Mouse (Mus musculus): Measurements from ENCODE around the gene Hnrnph1.

Gene Hnrnph1

DNA sequence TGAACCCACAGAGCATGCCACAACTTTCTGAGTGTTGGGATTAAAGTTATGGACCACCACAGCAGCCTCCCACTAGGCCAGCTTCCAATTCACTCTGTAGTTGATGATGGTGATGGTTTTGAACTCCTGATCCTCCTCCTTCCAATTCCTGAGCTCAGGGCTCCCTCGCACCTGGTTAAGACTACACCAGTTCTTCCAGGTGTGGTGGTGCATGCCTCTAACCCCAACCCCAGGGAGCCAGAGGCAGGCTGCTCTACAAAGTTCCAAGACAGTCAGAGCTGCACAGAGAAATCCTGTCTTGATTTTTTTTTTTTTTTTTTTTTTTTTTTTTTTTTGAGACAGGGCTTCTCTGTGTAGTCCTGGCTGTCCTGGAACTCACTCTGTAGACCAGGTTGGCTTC is 3.2 kb upstream of the Hnrnph1 start:
- DNase-seq: no peak

DNA sequence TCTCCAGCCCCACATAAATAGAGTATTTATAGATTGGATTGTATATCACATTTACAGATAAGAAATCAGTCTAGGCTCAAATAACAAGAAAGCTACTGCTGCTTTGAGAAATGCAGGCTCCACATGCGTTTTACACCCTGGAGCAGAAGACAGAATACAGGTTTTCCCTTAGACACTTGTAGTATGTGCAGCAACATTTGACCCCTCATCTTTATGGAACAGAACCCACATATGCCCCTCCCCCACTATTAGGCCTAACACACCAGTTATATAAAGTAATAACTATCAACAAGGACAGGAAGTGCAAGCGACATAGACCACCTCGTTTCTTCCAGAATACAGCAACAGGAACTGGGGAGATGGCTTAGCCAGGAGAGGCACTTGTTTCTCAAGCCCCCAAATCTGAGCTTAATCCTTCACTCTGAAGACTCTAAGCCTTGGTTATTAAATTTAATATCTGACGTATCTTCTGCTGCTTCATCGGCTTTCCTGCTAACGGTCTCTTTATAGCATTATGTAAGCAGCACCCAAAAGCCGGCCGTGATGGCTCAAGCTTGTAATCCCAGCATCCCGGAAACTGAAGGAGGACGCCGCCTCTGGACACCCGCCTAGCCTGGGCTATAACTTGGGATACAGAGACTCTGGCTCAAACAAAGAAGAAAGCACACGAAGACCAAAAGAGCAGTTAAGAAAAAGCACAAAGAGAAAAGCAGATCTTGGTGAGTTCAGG is 2.3 kb upstream of the Hnrnph1 start:
- DNase-seq: peak; percentile 52

DNA sequence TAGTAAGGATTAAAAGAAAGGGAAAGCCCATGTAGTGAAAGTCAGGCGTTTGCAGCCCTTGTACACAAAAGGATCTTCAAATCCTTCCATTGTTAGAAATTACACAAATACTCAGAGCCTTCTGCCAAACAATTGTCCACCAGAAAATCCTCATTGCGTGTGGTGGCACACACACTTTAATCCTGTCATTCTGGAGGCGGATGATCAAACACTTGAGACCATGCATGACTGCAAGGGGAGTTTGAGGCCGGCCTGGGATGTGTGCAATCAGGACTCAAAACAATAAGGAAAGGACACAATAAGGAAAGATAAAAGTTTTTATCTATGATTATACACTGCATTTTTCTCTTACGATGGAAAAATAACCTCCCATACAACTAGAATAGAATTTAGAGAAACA is 1.4 kb upstream of the Hnrnph1 start:
- no peak for DNase-seq

DNA sequence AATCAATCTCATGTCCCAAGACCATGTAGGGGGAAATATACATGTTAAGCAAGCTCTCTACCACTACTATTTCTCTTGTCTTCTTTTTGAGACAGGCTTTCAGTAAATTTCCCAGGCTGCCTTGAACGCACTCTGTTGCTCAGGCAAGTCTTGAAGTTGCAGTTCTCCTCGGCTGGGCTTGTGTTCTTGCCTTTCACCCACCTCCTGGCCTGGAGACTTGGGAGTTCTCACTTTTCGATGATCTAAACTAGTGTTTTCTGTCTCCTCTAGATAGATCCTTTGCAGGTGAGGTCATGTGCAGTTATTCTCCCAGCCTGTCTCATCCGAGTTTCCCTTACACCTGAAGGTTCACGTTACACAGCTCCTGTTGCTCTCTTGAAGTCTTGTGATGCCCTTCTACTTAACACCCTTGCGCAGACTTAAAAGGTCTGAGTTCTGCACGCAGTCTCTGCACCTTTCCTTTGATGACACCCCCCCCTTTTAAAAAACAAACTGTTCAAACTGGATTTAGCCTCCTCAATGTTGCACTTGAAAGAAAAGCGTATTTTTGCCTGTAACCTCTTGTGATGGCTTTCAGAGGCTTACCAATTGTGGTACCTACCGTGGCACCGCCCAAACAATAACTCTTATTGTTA is 517 bp upstream of the Hnrnph1 start:
- no peak for DNase-seq

DNA sequence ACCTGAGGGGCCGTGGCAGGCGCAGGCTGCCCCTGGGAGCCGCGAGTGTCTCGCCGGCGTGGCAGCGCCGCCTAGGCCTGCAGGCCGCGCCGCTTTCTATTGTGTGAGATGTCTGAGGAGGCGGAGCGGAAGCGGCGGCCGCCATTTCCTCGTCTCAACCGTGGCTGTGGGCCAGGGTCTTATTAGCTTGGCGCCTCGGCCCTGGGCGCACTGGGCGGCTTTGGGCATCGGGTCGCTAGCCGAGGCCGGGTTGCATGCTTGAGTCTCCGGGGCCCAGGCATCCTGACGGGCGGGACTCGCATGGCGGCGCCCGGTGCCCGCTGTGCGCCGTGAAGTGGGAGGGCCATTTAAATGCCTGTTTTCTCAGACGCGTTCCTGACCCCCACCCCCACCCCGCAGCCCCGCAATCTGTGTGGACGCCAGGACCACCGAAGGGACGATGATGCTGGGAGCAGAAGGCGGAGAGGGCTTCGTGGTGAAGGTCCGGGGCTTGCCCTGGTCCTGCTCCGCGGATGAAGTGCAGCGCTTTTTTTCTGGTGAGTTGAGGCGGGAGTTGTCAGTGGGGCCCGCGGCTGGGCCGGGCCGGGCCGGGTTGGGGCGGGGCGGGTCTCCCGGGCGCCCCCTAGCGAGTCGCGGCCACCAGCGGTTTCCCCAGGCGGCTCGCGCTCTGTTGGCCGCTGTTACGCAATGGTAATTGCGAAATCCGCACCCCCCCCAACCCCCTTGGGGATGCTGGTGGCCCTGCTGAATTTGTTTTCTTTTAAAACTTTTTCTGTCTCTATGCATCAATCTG is 1.3 kb downstream of the Hnrnph1 start:
- peak; percentile 83 for DNase-seq

DNA sequence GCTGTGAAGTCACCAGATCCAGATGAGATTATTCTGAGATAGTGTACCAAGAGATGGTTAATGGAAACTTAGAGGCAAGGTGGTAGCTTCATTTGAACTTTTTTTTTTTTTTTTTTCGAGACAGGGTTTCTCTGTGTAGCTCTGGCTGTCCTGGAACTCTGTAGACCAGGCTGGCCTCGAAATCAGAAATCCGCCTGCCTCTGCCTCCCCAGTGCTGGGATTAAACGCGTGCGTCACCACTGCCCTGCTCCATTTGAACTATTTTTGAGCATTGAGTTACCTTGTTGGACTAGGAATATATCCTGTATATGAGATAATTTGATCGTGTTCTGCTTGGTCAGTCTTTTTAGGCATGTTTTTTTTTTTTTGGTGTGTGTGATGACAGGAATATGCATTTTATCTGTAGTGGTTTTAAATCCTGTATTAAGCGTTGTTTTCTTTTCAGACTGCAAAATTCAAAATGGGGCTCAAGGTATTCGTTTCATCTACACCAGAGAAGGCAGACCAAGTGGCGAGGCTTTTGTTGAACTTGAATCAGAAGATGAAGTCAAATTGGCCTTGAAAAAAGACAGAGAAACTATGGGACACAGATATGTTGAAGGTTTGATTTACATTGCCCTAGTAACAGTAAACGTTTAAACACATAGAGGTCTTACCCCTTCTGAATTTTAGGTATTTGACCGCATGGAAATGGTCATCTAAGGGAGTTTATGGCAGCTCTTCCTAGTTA is 2.4 kb downstream of the Hnrnph1 start:
- DNase-seq: no peak

DNA sequence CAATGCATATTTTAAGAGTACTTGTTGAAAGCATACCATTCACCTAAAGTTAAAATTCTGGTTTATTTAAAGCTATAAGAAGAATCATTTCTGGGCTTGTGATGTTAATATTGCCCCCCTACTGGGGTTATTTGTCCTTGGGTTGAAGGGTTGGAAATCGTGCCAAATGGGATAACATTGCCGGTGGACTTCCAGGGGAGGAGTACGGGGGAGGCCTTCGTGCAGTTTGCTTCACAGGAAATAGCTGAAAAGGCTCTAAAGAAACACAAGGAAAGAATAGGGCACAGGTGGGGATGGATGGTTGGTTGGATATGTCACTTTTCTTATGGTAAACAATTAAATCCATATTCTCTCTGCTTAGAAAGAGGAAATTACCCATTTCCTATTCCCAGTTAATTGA is 4.5 kb downstream of the Hnrnph1 start:
- no peak for DNase-seq

DNA sequence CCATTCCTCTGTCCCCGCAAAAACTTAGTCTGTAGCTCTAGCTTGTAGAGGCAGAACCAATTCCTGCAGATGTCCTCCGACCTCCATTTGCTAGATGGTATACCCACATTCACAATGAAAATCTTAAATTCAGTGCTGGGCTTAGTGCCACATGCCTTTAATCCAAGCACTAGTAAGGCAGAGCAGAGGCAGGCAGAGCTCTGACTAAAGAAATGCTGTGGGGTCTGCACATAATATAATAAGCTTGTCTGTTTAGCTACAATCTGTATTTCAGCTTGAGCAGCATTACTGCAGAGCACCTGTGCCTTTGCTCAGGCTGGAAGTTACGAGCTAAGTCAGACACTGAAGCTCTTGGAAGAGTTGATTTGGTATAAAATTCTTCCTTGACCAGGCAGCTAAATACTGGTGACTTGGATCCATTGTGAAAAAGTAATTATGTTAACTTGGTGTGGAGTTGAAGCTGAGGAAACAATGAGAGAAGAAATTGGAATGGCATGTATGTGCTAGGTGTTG is 10.4 kb downstream of the Hnrnph1 start:
- DNase-seq: no peak

DNA sequence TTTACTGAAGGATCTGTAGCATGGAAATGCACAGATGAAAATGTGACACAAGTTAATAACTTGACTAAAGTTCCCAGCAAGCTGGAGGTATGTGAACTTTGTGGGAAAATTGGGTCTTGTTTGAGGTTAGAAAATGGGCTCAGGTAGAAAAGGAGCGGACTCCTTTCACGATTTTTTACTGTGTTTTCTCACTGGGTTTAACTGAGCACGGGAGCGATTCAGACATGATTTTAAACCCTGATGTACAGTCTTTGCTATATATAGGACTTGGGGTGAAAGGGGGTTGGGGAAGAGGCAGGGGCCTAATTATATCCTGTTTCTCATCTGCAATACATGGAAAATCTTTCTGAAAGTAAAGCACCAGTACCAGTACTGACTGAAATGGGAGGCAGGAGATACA is 10.9 kb downstream of the Hnrnph1 start:
- no peak for DNase-seq

DNA sequence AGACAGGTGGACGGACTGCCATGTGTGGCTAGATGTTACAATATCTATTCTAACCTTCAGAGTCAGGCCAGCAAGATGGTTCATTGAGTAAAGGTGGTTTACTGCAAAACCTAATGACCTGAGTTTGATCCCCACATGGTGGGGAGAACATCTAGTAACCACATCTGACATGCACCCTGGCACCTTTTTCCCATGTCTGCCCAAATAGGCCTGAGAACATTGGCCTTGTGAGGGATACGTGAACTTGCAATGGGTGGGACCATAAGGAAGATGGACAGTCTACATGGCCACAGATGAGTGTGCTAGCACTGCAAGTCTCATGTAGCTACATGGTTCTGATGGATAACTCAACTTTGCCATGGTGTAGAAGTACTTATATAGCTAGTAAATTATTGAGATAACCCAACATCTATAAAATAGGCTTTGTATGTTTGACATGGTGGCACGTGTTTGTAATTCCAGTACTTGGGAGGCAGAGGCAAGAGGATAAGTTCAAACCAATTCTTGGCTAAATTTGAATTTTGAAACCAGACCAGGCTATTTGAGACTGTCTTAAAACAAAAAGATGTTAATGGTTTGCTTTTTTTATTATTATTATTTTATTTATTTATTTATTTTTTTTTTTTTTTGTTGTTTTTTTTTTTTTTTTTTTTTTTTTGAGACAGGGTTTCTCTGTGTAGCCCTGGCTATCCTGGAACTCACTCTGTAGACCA is 11.6 kb downstream of the Hnrnph1 start:
- peak; percentile 28 for DNase-seq

DNA sequence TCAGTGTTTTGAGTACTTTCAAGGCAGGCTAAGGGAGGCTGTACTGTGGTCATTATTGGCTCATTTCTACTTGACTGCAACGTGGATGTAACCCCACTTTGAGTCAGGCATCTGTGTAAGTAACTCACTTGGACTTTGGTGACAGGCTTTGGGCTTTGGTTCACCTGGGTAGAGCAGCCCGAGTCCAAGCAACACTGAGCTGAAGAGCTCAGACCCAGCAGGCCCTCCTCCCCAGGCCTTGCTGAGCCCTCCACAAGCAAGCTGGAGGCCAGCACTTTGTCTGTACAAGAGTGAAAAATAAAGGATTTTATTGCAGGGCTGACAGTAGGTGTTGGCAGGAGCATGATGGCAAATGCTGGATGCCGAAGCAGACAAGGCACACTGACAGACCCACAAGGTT is 12.2 kb downstream of the Hnrnph1 start:
- no peak for DNase-seq

DNA sequence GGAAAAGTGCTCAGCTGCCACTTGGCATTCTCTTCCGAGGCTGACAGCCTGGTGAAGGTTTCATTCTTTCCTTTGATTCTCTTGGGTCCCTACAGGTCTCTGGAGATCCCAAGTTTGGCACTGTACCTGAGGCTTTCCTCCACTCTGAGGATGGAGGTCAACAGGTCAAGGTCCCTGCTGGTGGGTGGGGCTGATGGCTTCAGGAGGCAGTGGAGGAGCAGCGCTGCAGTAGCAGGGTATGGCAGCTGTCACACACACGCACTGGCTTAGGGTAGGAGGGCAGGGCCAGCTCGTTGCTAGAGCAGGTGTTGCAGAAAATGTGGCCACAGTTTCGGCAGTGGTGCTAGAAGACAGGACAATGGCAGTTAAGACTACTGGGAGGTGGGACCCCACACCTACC is 12.8 kb downstream of the Hnrnph1 start:
- no peak for DNase-seq

DNA sequence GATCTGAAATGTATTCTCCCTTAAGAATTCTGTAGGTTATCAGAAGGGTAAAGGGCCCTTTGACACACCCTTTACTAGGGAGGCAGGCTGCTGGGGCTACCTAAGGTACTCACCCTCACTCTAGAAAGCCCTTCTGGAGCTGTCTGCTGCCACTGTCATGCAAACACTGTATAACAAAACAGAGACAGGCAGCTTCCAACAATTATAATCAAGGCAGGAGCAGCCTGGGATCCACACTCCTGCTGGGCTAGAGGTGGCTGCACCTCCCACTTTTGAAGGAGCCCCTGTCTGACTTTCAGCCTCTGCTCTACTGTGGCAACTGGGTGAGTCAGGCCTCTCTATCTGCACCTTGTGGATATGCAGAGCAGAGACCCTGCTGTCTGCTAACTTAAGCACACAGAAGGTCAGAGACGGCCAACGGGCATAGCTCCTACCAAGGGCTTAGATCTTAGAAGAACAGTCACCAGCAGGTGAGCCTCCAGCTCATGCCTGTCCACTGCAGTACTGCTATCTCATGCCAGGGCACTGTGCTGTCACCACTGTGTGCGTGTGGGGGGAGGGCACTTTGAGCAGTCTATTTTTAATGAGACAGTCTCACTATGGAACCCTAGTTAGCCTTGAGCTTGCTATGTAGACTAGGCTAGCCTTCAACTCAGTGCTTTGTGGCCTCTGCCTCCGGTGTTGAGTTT is 14.6 kb downstream of the Hnrnph1 start:
- DNase-seq: no peak

DNA sequence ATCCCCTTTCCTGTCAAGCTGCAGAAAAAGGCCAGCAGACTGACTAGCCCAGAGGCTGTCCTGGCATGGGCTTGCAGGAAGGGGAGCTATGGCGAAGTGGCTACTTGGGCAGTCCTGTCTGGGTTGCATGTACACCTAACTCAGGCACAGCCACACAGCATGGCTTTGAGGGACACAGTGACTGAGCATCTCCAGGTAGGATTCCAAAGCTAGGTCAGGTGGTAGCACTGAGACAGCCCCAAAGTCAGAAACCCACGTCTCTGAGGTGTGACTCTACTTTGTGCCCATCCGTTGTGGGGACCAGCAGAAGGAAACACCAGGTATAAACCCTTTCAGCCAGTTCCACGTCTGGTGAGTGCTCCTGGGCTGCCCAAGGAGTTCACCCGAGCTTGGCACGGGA is 16.5 kb downstream of the Hnrnph1 start:
- no peak for DNase-seq

DNA sequence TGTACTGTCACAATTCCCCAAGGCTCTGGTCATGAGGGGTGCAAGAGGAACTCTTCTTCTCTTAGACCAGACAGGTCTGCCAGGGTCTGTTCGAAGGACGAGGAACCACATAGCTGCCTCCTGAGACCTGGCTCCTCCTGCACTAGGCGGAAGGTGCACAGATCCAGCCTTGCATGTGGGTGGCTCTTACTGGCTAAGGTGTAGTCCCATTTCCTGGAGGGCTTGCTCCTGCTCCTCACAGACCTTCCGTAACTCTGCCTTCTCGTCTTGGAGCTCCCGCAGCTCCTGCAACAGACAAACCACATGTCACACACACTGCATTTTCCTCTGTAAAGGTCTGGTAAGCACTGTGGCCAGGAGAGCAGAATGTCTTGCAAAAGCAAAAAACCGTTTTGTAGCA is 17.9 kb downstream of the Hnrnph1 start:
- no peak for DNase-seq

DNA sequence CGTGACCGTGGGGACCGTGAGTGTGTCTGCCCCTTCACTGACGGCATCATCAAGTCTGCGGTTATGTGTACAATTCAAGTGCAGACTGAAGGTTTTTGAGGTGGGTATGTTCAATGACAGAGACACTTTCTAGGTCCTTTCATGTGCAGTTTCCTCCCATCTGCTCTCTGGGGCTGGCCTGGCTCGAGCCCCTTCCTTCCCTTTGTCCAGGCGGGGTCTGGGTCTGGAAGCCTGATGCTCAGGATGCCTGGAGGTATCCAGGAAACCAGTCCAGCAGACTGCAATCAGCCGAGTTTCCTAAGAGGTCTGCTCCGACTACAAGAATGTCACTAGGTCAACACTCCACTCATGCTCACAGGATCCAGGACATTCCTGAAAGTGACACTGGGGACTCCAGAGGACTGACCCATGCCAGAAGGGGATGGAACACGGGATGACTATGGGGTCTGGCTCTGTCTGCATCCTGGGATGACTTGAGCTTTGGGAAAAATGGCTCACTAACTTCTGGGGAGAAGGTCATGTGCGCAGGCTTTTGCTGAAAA is 20.0 kb downstream of the Hnrnph1 start:
- DNase-seq: no peak

DNA sequence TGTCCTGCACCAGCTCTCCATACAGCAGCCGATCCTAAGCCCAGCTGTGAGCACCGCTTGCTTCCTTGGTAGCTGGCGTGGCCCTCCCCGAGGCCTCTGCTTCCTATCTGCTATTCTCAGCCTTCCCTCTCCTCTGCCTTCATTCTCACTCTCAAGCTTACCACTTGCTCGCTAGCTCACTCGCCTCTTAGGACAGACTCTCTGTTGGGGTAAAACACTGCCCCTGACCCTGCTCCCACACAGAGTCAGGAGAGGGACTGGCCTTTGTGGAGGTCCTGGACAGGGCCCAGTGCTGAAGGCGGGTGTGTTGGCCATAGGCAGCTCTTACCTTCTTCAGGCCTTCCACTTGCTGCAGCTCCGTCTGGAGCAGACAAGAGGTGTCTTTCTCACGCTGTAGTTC is 20.5 kb downstream of the Hnrnph1 start:
- no peak for DNase-seq

DNA sequence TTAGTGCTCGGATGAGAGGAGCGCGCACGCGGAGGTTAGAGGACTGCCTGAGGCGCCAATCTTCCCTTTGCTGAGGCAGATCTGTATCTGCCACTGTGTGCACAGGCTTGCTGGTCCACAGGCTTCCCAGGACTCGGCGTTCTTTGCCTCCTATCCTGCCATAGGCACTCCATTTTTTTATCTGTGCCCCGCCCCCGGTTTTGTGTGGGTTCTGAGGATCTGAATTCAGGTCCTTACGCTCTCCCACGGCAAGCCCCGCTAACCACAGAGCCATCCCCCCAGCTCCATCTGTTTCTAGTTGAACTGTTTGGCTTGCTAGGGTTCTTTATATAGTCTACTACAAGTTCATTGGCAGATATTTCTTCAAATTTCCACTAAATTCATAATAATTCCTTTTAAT is 22.0 kb downstream of the Hnrnph1 start:
- DNase-seq: no peak

DNA sequence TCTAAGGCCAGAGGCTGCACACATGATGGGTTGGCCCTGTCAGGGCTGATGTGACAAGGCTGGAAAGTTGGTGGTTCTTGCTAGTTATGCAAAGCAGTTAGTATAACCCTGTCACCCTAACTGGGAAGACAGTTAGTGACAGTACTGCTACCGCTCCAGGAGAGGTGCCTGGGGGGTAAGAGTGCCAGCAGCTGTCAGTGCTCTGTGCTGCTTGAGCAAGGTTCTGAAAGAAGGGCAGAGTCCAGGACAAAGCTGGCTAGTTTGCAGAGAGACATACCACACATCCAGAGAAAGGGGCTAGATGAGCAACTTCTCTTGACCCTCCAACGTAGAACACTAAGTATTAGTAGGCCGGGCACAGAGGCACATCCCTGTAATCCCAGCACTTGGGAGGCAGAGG is 25.7 kb downstream of the Hnrnph1 start:
- no peak for DNase-seq

DNA sequence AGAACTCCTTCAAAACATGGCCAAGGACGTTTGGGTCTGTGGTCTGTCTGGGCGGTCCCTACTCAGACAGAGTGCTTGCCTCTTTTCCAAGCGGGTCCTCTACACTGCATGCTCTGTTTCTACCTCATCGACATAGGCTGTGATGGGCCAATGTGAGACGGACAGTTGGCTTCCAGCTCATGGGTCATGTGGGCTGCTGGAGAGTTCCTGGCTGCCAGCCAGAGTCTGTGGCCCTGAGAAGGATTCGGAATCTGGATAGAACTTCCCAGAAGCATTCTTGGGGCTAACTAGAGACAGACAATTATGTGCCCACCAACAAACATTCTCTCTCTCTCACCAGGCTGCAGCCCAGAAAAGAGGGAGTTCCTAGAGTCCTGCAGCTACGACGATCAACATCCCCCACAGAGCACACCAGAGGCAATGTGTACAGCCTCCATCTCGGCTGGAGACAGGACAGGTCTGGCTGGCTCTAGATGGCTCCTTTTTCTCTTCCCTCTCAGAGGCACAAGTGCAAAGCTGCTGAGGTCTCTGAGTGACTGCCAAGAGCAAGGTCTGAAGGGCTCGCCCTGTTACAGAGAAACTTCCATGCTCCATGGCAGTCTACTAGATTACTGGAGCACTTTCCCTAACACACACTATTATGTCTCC is 26.7 kb downstream of the Hnrnph1 start:
- DNase-seq: no peak

DNA sequence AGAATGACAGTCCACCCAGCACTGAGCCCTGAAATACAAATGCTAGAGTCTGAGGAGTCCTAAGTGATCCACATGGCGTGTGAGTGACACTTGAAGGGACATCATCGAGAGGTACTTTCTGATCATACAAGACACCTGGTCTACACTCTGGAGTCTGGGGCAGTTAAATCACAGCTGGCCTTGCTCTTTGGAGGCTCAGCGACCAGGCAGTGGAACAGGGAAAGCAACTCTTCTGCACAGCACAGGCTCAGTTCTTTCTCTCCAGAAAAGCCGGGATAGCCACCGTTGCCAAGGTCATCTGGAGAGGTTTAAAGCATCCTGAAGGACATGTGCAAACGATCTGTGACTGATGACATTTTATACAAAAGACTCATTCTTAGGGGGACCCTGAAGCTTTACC is 30.4 kb downstream of the Hnrnph1 start:
- no peak for DNase-seq

Measured in retina, postnatal 1 day (tissue).